Mouse (Mus musculus) thymus, postnatal 36 days (tissue): Measurements from ENCODE around the gene Plin2.

Source experiments
- DNase-seq, 2 experiments: peaks; one replicate each; pipeline ENCODE4 v3.0.0; 2022; ENCODE audit warnings: mixed read lengths in 2 of 2

The Plin2 gene

GRCm38 (mm10) chr4:86669780-86670201, at the start of gene Plin2:
Gene Plin2, minus strand, starts transcription at chr4:86670060.
- DNase-seq = peak; percentile 52 to 59

- DNase-seq = no peak
These were observed 49.2 kb upstream of the Plin2 start for GRCm38 (mm10) chr4:86718878-86719577.

GRCm38 (mm10) chr4:86717176-86717575, 47.3 kb upstream of the Plin2 start:
- no peak for DNase-seq

GRCm38 (mm10) chr4:86715341-86715740, 45.5 kb upstream of the Plin2 start:
- no peak for DNase-seq

GRCm38 (mm10) chr4:86713518-86713917, 43.7 kb upstream of the Plin2 start:
- peak in 1 of 2 experiments; percentile 28 for DNase-seq

GRCm38 (mm10) chr4:86712751-86713195, 42.9 kb upstream of the Plin2 start:
- peak; percentile 67 to 78 for DNase-seq

GRCm38 (mm10) chr4:86710666-86711215, 40.9 kb upstream of the Plin2 start:
- DNase-seq = no peak

- DNase-seq = no peak
These were observed 40.3 kb upstream of the Plin2 start for GRCm38 (mm10) chr4:86710034-86710650.

- peak in 1 of 2 experiments; percentile 40 for DNase-seq
These were observed 38.9 kb upstream of the Plin2 start for GRCm38 (mm10) chr4:86708801-86709200.

GRCm38 (mm10) chr4:86699161-86699865, 29.5 kb upstream of the Plin2 start:
- DNase-seq = no peak

GRCm38 (mm10) chr4:86696890-86697289, 27.0 kb upstream of the Plin2 start:
- no peak for DNase-seq

GRCm38 (mm10) chr4:86695081-86695480, 25.2 kb upstream of the Plin2 start:
- DNase-seq = peak; percentile 55 to 58

GRCm38 (mm10) chr4:86692931-86693330, 23.1 kb upstream of the Plin2 start:
- DNase-seq = no peak

GRCm38 (mm10) chr4:86691290-86691689, 21.4 kb upstream of the Plin2 start:
- DNase-seq = no peak

GRCm38 (mm10) chr4:86690768-86691167, 20.9 kb upstream of the Plin2 start:
- DNase-seq = no peak

GRCm38 (mm10) chr4:86690194-86690593, 20.3 kb upstream of the Plin2 start:
- no peak for DNase-seq

- no peak for DNase-seq
These were observed 19.3 kb upstream of the Plin2 start for GRCm38 (mm10) chr4:86689056-86689735.

- no peak for DNase-seq
These were observed 16.7 kb upstream of the Plin2 start for GRCm38 (mm10) chr4:86686564-86686963.

GRCm38 (mm10) chr4:86686009-86686366, 16.1 kb upstream of the Plin2 start:
- DNase-seq = no peak

- no peak for DNase-seq
These were observed 15.6 kb upstream of the Plin2 start for GRCm38 (mm10) chr4:86685231-86686008.

GRCm38 (mm10) chr4:86684806-86685205, 14.9 kb upstream of the Plin2 start:
- no peak for DNase-seq

- DNase-seq = no peak
These were observed 13.9 kb upstream of the Plin2 start for GRCm38 (mm10) chr4:86683746-86684145.
